Mouse (Mus musculus) heart, postnatal 36 days (tissue): ENCODE measurements around the gene Cep112. TPM values are rescaled to one million over a fixed set of nuclear protein-coding genes. Genes with fewer than 3 reads are reported as not detected.

Experiments used
- DNase-seq, 2 experiments: peaks; one replicate each; pipeline ENCODE4 v3.0.0; 2021 to 2022
- intact Hi-C: fragments of 180-260 bp; cut with DNase I; formaldehyde crosslinking; loops from one replicate; pipeline ENCODE4 v1.15.1; 2025
- total RNA-seq, 2 experiments: library from RNA; stranded (reverse); gene quantifications; 2 replicates each; pipeline ENCODE4 v1.2.3; 2021

Cep112 gene
- total RNA-seq, 2 experiments from 2014 or later: 10.4 to 14.3 TPM

DNA sequence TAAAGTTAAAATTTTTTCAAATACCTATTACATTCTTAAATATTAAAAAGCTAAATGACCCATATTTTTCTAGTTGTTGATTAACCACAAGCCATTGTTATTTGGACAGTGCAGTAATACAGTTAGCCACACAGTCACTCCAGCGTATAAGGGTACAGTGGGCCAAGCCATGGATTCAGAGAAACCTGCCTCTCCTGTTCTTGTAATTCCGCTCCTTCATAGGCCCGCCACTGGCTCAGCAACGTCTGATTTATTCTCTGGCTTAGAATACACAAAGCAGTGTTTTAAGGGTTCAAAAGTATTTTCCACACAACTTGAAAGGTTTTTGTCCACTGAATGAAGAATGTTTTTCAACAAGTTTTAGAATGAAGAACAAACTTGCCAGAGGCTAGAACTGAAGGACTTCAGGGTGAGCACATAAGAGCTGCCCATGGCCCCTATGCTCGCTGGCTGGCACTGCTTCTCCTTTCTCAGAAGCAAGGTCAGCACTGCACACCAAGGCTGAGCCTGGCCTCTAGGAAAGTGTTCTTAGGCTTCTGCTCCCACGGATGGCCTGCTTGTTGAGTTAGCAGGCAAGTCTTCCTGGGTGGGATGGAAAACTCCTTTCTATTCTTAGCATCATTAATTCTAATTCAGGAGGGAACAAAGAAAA is 349.2 kb downstream of the Cep112 start:
- DNase-seq: no peak
- intact Hi-C loops: no loop called here

DNA sequence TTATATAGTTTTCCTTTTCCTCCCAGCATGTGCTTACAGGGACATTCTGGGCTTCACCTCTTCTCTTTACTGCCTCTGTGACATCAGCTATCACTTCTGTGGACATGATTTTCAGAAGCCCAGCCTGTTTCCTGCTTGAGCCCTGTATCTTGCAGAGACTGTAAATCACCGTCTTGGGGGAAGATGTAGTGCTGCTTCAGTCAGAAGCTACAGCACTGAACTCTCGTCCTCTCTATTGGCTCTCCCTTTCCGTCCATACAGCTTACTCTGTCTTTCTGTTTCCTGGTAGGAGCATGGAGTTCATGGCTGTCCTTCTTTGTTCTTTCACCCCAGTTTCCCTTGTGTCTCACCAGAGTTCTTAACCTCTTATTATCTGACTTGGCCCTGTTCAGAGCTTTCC is 352.2 kb downstream of the Cep112 start:
- intact Hi-C loops: no loop called here
- DNase-seq: no peak

DNA sequence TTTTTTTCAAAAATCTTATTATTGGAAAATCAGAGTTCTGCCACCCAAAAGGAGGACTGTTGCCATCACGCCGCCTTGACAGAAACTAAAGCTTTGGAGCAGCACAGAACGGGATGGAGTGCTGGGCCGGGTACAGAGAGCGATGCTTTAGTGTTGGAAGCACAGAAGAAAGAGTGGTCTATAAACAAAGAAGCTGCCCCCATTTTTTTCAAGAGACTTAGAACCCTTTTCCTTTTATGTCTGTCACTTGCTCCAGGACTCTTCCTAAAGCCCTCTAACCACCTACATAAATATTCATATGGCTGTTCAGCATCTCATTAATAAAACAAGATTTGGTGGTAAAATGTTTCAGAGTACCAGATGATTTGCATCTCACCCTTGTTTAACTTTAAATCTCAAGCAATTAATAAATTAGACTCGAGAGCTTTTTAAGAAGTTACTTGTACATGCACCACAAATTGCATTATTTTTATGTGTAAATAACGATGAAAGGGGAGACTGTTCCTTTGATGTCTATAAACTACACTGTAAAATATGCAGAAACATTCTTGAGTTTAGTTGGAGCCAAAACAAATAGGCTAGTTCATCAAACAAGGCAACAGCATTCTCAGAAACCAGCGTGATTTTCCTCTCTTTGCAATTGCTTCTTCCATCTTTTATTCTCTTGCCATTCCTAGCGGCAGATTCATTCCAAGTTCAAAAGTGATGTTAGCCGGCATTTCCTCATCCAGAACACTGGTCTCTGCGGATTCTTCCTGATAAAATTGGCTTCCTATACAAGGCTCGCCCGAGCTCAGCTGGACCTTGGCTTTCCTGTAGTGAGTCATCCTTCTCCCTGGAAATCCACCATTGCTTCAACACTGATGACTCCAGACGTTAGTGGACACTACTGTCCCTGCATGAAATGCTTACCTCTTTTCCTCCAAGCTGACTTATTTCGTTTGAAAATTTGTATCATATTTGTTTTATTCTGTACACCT is 355.6 kb downstream of the Cep112 start:
- peak; percentile 5 to 6 for DNase-seq
- intact Hi-C loops: no loop called here

- intact Hi-C loops: no loop called here
- no peak for DNase-seq
Observed at GRCm38 (mm10) chr11:108798398-108798797, 373.4 kb downstream of the Cep112 start.

DNA sequence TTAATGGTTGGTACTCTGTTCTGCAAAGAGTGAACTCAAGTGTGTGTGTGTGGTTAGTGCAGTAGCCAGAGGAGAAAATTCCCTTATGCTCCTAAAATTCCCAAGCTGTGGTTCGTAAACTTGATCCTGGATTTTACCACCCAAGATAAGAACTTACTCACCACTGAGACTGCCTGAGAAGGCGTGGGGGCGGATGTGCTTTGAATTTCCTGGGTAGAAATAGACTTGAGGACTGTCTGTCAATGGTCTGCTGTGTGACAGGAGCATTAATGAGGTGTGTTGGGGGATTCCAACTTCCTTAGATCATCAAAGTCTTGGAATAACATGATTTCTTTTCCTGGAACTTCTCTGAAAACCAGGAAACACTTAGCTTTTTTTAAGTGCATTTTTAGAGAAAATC is 374.7 kb downstream of the Cep112 start:
- DNase-seq: no peak
- intact Hi-C loops: no loop called here

DNA sequence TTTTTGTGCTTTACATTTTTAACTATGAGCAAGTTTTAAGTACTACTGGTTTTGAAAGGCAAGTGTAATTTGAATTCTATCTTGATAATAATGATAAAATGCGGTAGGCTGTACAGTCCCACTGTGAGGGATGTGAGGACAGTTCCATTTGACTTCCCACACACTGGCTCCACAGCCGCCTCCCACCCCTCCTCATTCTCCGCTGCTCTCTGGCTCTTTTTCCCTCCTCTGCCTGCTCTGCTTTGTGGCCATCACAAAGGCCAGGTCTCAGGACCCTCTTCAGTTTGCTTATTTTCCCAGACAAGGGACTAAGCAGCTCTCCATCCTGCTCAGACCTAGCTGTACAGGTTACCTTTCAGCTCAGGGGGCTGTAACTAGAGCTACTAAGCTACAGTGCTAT is 379.0 kb downstream of the Cep112 start:
- DNase-seq: no peak
- intact Hi-C loops: no loop called here

GRCm38 (mm10) chr11:108805947-108806346 is 381.0 kb downstream of the Cep112 start:
- DNase-seq: no peak
- intact Hi-C loops: no loop called here

GRCm38 (mm10) chr11:108809626-108810025 is 384.6 kb downstream of the Cep112 start:
- no peak for DNase-seq
- intact Hi-C loops: no loop called here

DNA sequence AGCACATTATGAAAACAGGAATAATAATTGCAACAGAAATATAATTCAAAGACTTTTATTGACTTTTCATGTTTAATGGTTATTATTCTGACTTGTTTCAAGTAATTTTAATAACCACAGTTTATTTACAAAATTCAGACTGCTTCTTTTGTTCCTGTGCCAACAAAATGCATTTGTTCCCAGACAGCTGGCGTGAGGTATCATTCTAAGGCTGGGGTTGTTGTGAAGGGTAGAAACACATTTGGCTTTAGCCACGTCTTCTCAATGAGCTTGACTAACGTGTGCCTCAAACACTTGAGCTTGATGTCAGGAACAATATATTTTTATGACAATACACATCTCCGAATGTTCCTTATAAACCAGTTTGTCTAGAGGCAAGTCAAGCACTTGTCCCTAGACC is 396.8 kb downstream of the Cep112 start:
- intact Hi-C loops: no loop called here
- DNase-seq: no peak

DNA sequence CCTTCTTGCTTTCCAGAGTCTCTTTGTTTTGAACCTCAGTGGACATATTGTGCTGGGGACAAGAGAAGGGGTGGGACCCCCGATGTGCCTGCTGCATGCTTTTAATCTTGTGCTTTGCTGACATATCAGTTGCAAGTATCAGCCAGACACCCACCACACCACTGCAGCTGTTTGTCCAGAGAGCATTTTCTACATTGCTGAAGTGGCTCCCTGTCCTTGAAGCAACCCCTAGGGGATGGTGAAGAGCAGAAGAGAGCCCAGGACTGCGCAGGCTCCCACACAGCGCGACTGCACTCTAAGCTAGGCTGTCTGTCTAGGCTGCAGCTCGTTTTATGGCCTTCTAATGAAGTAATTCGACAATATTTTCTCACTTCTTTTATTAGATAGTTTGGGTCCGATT is 397.3 kb downstream of the Cep112 start:
- DNase-seq: no peak
- intact Hi-C loops: no loop called here

DNA sequence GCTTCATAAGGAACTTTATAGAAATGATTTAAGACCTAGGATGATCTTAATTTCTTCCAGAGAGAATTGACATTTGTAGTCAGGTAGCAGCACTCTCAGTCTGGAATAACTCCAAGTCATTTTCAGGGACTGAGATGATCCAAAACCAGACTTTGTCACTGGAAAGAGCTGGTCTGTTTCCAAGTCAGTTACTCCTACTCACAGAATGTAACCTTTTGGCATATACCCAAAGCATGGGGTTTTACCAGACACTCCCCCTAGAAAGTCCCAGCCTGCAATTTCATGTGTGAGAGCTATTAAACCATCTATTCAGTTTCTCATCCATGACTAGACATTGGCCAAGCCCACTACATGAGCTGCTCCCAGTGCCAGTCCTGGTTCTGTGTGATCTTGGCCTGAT is 402.3 kb downstream of the Cep112 start:
- intact Hi-C loops: no loop called here
- no peak for DNase-seq

GRCm38 (mm10) chr11:108828374-108829025 is 403.5 kb downstream of the Cep112 start:
- intact Hi-C loops: no loop called here
- no peak for DNase-seq

DNA sequence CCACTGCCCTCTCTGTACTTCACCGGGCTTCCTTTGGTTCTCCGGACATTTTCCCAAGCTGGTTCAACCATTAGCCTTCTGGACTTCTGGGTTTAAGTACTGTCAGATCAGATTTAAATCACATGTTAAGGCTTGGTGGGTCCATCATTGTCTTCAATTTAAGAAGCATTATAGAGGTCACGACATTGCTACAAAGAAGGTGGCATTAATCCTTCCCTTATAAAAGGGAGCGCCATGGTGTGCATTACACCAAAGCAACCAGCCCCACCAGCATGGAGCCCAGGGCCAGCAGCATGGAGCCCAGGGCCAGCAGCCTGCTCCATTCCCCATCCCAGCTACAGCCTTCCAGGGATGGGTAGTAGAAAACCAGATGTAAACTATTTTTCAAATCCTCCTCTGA is 411.7 kb downstream of the Cep112 start:
- DNase-seq: no peak
- intact Hi-C loops: no loop called here

- no peak for DNase-seq
- intact Hi-C loops: no loop called here
Observed at GRCm38 (mm10) chr11:108840195-108840594, 415.2 kb downstream of the Cep112 start.

DNA sequence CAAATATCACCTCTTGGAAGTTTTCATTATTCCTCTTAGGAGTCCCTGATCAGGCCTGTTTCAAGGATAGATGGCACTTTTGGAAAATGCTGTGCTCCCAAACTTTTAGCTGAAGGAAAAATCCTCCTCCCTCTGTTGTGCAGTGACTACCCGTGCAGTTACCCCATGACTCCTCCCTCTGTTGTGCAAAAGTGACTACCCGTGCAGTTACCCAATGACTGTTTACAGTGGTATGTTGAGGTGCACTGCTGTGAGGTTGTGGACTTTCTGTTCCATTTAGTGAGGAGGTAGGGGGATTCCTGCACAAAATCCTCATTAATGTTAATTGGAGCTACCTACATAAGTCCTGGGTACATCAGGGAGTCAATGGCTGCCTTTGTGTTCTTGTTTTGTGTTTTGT is 417.8 kb downstream of the Cep112 start:
- DNase-seq: no peak
- intact Hi-C loops: no loop called here

GRCm38 (mm10) chr11:108845971-108846370 is 421.0 kb downstream of the Cep112 start:
- intact Hi-C loops: no loop called here
- no peak for DNase-seq

GRCm38 (mm10) chr11:108846479-108846878 is 421.5 kb downstream of the Cep112 start:
- DNase-seq: no peak
- intact Hi-C loops: no loop called here

GRCm38 (mm10) chr11:108851771-108852170 is 426.8 kb downstream of the Cep112 start:
- intact Hi-C loops: no loop called here
- no peak for DNase-seq

- intact Hi-C loops: no loop called here
- no peak for DNase-seq
Observed at GRCm38 (mm10) chr11:108857254-108857653, 432.3 kb downstream of the Cep112 start.

DNA sequence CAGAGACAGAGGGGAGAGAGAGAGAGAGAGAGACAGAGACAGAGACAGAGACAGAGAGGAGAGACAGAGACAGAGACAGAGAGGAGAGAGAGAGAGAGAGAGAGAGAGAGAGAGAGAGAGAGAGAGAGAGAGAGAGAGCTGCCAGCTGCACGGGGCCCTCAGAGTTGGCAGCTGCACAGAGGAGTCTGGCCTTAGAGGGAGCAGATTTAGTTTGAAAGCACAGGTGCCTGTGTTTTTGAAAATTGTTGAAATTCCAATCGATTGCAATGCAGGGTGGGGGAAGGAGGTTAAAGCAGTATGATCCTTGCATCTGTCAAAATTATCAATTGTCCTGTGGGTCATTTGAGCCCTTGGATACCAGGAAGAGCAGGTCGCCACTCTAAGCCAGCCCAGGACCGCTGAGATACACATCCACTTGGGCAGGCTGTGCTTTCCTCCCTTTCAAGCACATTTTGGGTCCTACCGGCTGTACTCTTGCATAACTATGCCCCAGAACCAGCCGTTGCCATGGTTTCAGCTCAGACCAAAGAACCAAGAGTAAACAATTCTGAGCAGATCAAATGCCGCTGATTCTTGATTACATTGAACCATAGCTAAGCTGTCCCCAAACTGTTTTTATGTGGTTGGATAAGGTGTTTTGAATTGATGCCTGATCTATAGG is 432.8 kb downstream of the Cep112 start:
- no peak for DNase-seq
- intact Hi-C loops: no loop called here

GRCm38 (mm10) chr11:108858339-108858804 is 433.4 kb downstream of the Cep112 start:
- no peak for DNase-seq
- intact Hi-C loops: no loop called here
